Mouse (Mus musculus): ENCODE results near the gene Adap2.

- TF ChIP-seq CTCF (IDR thresholded peaks at IDR 0.05; ENCODE audit: insufficient read depth, low read length) (no peak), POLR2A (IDR thresholded peaks at IDR 0.05; ENCODE audit: borderline replicate concordance, extremely low read depth, low read depth, low read length) (no peak)
Observed at GRCm38 (mm10) chr11:80155541-80155940, 1.6 kb downstream of the Adap2 start.

Data from lung, adult 2 months (tissue).